Mouse (Mus musculus) embryonic facial prominence, embryonic 11.5 days (tissue): ENCODE measurements around the gene Gstm4. TPM values are rescaled to one million over a fixed set of nuclear protein-coding genes. Genes with fewer than 3 reads are reported as not detected.

Experiments
- ATAC-seq: fragments of 200-750 bp; cut with Nextera tagmentation; replicated peaks from 2 replicates; pipeline ENCODE4 v1.8.0; 2017; ENCODE audit warnings: low read depth; ENCODE audit not compliant: insufficient number of reproducible peaks, low FRiP score, low TSS enrichment
- DNase-seq: peaks from one replicate; pipeline ENCODE4 v3.0.0-alpha.2; 2015; ENCODE audit warnings: low spot score
- H3K27ac ChIP-seq: fragments of 300-500 bp; sonication (generic); replicated peaks from 2 replicates; pipeline ENCODE4 v1.5.1; 2014; ENCODE audit warnings: mild to moderate bottlenecking, low read depth, low read length, control low read depth
- H3K27me3 ChIP-seq: fragments of 300-500 bp; sonication (generic); 2 replicates; pipeline ENCODE4 v1.6.1; 2014; ENCODE audit warnings: mild to moderate bottlenecking, low read length, moderate library complexity, mixed read lengths; ENCODE audit not compliant: control insufficient read depth, insufficient read depth
- H3K36me3 ChIP-seq: fragments of 300-500 bp; sonication (generic); replicated peaks from 2 replicates; pipeline ENCODE4 v1.6.1; 2014; ENCODE audit warnings: low read depth, mild to moderate bottlenecking, low read length, moderate library complexity, mixed read lengths; ENCODE audit not compliant: control insufficient read depth, insufficient read depth
- H3K4me1 ChIP-seq: fragments of 300-500 bp; sonication (generic); 2 replicates; pipeline ENCODE4 v1.6.1; 2014; ENCODE audit warnings: low read length, mixed read lengths; ENCODE audit not compliant: control insufficient read depth, insufficient read depth
- H3K4me2 ChIP-seq: fragments of 300-500 bp; sonication (generic); 2 replicates; pipeline ENCODE4 v1.6.1; 2014; ENCODE audit warnings: low read depth, mild to moderate bottlenecking, control low read depth, low read length, moderate library complexity
- H3K4me3 ChIP-seq: fragments of 300-500 bp; sonication (generic); 2 replicates; pipeline ENCODE4 v1.5.1; 2014; ENCODE audit warnings: low read depth, low read length, control low read depth
- H3K9ac ChIP-seq: fragments of 300-500 bp; sonication (generic); replicated peaks from 2 replicates; pipeline ENCODE4 v1.6.1; 2014; ENCODE audit warnings: mild to moderate bottlenecking, control low read depth, low read length
- H3K9me3 ChIP-seq: fragments of 300-500 bp; sonication (generic); replicated peaks from 2 replicates; pipeline ENCODE4 v1.6.1; 2016; ENCODE audit warnings: mild to moderate bottlenecking, low read length, inconsistent platforms, mixed read lengths; ENCODE audit not compliant: control insufficient read depth
- WGBS: fragments of 180-500 bp; shearing (Covaris S2); extraction: QIAGEN DNeasy Blood & Tissue Kit; methylation state at CpG from one replicate; pipeline ENCODE4 v1.1.7; 2014; 5-methylcytosine and 5-hydroxymethylcytosine counted together
- polyA plus RNA-seq: library from polyadenylated mRNA; unstranded; fragments of >200 nt; fragmentation: Nextera tagmentation; extraction: Ambion mirVana; gene quantifications from 2 replicates; pipeline ENCODE4 v1.2.1, GENCODE M21; 2014

Gene Gstm4
- polyA plus RNA-seq, 1 experiment from 2014 or later: 14.6 TPM

DNA sequence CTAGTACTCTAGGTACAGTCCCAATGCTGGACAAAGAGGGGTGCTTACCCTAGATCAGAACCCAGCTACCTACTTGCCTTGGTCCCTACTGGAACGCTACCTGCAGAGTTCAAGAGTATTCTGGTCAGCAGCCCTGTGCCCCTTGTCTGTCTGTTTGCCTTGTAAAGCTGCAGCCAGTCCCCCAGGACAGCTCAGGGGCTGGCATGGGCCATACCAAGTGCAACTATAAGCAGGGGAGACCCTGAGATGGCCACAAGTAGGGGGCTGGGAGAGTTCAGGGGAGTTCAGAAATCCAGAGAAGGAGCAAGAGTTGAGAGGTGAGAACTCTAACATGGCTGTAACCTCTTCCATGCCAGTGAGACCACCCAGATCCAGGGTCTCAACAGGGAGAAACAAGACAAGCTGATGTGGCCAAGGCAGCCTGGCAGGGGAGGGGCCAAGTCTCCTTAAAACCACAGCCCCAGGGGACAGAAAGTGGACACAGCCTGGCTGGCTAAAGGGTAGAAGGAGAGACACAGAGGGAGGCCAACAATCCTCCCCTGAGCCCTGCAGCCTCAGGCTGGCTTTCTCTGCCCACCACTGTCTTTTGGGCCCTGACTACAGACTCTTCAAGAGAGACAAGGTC, 37.7 kb upstream of the Gstm4 start:
- Histone ChIP-seq H3K4me1 (peaks cover 7% of the 10 kb centered on the region; the same call in 1 of the 2 replicates), H3K27ac (no peak overlapping the region), H3K4me2 (no peak overlapping the region), H3K27me3 (no peaks in the 10 kb centered on the region), H3K4me3 (no peak overlapping the region), H3K9me3 (no peaks in the 10 kb centered on the region), H3K9ac (no peak overlapping the region; the same call in 1 of the 2 replicates), H3K36me3 (peaks cover 3% of the 10 kb centered on the region; the same call in 1 of the 2 replicates)
- DNase-seq: no peak
- ATAC-seq: no peak
- WGBS: 65% methylated on average over 1 of the region's 1 CpGs

DNA sequence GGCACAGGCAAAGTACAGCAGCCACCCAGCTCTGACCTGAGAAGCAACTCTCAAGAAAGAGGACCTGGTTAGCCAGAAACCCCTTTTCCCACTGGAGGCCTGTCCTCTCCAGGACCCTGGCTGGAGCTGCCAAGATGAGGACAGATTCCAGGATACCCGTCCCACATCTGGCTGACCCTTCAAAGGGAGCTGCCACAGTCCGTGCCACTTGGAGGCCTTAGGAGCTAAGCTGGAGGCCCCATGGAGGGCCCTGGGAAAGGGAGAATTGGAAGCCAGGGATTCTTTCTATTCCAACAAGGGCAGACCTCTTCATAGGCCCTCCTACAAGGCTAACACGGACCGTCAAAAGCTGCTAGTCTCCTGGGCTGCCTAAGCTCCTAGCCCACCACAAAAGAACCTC, 37.0 kb upstream of the Gstm4 start:
- peaks cover 3% of the 10 kb centered on the region for H3K36me3 ChIP-seq
- no peak for ATAC-seq
- peaks cover 6% of the 10 kb centered on the region; the same call in 1 of the 2 replicates for H3K4me1 ChIP-seq
- no peak overlapping the region for H3K4me2 ChIP-seq
- H3K4me3 ChIP-seq: no peak overlapping the region
- WGBS: 65% methylated on average over 4 of the region's 4 CpGs
- DNase-seq: no peak
- H3K27me3 ChIP-seq: no peaks in the 10 kb centered on the region
- H3K27ac ChIP-seq: no peak overlapping the region
- no peak overlapping the region for H3K9ac ChIP-seq
- H3K9me3 ChIP-seq: no peaks in the 10 kb centered on the region

DNA sequence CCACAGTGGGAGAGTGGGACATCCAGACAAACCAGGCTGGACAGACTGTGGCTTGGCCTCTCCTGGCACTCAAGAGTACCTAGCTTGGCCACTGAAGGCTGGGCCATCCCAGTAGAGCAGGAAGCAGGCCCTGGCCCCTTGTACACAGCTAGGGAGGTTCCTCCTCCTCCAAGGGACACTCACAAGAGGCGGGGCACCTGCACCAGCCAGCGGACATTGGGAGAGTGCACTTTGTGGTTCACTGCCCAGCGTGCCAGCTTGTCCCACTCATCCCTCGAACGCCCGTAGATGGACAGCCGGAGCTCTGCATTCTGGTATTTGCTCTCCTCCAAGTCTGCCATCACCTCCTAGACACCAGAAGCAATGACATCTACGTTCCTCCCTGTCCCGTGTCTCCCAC, 32.1 kb upstream of the Gstm4 start:
- H3K4me3 ChIP-seq: no peak overlapping the region
- H3K4me1 ChIP-seq: no peaks in the 10 kb centered on the region
- ATAC-seq (no peak), DNase-seq (no peak)
- peaks cover 14% of the 10 kb centered on the region for H3K36me3 ChIP-seq
- H3K9me3 ChIP-seq: no peaks in the 10 kb centered on the region
- 90% methylated on average over 9 of the region's 9 CpGs for WGBS
- H3K4me2 ChIP-seq: no peak overlapping the region
- no peak overlapping the region for H3K27ac ChIP-seq
- no peaks in the 10 kb centered on the region for H3K27me3 ChIP-seq
- H3K9ac ChIP-seq: no peak overlapping the region

DNA sequence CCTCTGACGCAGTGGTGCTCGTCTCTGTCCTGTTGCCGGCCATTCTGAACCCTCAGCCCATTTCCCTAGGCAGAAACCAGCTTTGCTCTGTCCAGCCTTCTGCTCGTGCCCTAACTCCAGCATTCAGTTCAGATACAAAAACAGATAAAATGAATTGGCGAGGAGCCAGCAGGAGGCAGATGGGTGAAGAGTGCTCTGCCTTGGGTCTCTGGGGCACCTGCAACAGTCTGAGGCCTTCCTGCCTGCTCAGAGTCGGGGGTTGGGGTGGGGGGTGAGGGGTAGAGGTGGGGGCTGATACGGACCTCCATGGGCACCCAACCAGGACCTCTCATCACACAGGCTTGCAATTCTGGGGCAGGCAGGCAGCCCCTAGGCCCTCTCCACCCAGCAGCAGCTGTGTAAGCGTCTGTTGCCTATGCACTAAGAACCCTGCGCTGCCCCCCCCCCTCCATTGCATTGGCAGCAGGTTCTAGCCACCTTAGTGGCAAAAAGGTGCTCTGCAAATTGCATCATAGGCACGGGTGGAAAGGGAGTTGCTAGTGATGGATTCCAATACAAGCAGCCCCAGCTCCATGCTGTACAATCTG, 28.4 kb upstream of the Gstm4 start:
- peaks cover 14% of the 10 kb centered on the region for H3K36me3 ChIP-seq
- no peak overlapping the region for H3K9ac ChIP-seq
- 81% methylated on average over 10 of the region's 10 CpGs for WGBS

DNA sequence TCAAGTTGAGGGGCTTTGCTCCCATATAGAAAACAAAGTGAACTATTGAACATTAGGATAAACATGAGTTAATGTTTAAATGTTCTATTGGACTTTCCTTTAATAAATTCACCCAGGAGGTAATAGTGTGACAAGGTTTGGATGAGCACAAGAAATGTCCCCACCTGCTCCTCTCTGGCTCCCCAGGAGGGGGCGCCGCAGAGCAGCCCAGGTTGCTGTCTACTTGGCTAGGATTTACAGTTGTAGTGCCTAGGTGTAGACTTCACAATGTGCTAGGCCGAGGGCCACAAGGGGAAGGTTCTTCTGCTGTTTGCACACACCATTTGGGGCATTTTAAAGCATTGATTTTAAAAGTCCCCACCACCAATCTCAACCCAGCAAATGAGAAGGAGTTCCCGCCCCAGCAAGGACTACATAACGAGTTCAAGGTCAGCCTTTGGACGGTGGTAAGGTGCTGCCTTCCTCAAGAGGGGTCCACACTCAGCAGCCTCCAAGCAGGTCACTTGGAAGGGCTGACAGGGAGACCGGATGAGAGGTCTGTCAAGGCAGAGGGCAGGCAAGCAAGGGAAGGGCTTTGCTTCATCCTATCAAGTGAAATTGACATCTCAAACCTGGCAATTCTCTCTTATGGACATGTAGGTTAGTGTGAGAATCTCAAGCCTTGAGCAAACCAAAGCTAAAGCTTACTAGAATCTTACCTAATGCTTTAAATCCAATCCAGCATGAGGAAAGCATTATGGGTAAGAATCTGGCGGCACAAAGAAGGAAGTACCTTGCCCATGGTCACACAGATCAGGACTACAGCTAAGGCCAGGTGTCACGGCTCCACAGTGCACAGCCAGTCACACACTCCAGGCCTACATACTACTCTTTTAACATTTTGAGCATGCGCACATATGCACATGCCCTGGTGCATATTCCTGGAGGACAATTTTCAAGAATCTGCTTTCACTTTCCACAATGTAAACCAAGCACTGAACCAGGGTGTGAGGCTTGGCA, 25.9 kb upstream of the Gstm4 start:
- whole genome bisulfite sequencing: 66% methylated on average over 10 of the region's 10 CpGs
- ATAC-seq: 0 out of 2 replicates have a peak, but pooled peaks have one; percentile 41

More for the DNA sequence above, 28.4 kb upstream of the Gstm4 start:
- Histone ChIP-seq H3K4me1 (no peaks in the 10 kb centered on the region), H3K27me3 (no peaks in the 10 kb centered on the region), H3K27ac (no peak overlapping the region), H3K4me2 (no peak overlapping the region), H3K4me3 (no peak overlapping the region), H3K9me3 (no peaks in the 10 kb centered on the region)
- no peak for ATAC-seq
- no peak for DNase-seq

DNA sequence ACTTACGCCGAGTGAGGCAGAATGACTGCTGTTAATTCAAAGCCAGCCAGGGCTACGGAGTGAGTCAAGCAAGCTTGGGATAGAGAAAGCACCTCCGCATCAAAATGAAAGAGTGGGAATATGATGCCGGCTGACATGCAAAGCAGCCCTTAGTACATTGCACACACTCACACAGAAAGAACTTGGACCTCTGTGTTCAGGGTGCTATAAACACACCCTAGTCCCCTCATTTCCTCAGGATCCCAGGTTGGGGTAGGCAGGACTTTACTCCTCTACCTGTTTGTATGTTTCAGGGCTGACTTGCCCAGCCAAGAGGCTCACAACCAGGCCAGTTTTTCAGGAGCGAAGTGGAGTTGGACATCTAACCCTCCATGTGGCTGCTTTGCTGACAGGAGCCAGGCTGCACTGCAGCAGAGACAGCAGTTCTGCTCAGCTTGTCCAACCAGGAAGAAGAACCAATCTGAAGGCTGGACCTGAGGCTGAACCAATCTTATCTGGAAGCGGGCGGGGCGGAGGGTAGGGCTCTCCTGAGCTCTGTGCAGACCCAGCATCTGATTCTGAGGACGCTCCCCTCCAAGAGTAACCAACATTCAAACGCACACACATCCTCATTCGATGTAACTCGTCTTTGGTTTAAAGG, 24.7 kb upstream of the Gstm4 start:
- WGBS: 73% methylated on average over 13 of the region's 13 CpGs
- H3K4me1 ChIP-seq: no peaks in the 10 kb centered on the region
- ATAC-seq: no peak
- H3K27ac ChIP-seq: no peak overlapping the region
- no peaks in the 10 kb centered on the region for H3K9me3 ChIP-seq
- DNase-seq: no peak
- no peak overlapping the region for H3K9ac ChIP-seq
- H3K4me3 ChIP-seq: no peak overlapping the region
- no peaks in the 10 kb centered on the region for H3K36me3 ChIP-seq
- H3K27me3 ChIP-seq: no peaks in the 10 kb centered on the region
- no peak overlapping the region for H3K4me2 ChIP-seq

More for the DNA sequence above, 25.9 kb upstream of the Gstm4 start:
- H3K27me3 ChIP-seq: no peaks in the 10 kb centered on the region
- H3K27ac ChIP-seq: no peak overlapping the region
- H3K9ac ChIP-seq: no peak overlapping the region
- H3K9me3 ChIP-seq: no peaks in the 10 kb centered on the region
- H3K4me1 ChIP-seq: no peaks in the 10 kb centered on the region
- no peak overlapping the region for H3K4me3 ChIP-seq
- no peak overlapping the region for H3K4me2 ChIP-seq
- peak; percentile 38 for DNase-seq
- peaks cover 3% of the 10 kb centered on the region; the same call in 1 of the 2 replicates for H3K36me3 ChIP-seq

DNA sequence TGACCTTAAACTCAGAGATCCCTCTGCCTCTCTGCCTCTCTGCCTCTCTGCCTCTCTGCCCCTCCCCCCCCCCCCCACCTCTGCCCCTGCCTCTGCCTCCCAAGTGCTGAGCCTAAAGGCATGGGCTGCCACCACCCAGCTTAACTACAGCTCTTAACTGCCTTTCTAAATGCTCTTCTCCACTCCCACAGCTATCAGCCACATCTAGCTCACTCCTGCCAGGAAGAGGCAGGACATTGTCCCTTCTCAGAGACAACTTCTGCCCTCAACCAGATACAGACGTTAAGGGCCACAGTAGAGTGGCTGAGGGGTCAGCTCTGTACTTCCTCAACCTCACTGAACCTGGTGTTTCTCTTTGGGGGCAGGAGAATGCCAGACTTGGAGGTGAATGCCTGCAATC, 24.1 kb upstream of the Gstm4 start:
- no peak overlapping the region for H3K4me2 ChIP-seq
- H3K36me3 ChIP-seq: no peaks in the 10 kb centered on the region
- no peak overlapping the region for H3K9ac ChIP-seq
- H3K27me3 ChIP-seq: no peaks in the 10 kb centered on the region
- DNase-seq (no peak), ATAC-seq (no peak)
- no peaks in the 10 kb centered on the region for H3K9me3 ChIP-seq
- no peaks in the 10 kb centered on the region for H3K4me1 ChIP-seq
- H3K27ac ChIP-seq: no peak overlapping the region
- 24% methylated on average over 1 of the region's 1 CpGs for WGBS
- H3K4me3 ChIP-seq: no peak overlapping the region
